Mouse (Mus musculus): ENCODE measurements around the gene Coa5. TPM values are rescaled to one million over a fixed set of nuclear protein-coding genes. Genes with fewer than 3 reads are reported as not detected.

Coa5 gene
- total RNA-seq, 2 experiments from 2014 or later = 61.2 to 62.5 TPM

DNA sequence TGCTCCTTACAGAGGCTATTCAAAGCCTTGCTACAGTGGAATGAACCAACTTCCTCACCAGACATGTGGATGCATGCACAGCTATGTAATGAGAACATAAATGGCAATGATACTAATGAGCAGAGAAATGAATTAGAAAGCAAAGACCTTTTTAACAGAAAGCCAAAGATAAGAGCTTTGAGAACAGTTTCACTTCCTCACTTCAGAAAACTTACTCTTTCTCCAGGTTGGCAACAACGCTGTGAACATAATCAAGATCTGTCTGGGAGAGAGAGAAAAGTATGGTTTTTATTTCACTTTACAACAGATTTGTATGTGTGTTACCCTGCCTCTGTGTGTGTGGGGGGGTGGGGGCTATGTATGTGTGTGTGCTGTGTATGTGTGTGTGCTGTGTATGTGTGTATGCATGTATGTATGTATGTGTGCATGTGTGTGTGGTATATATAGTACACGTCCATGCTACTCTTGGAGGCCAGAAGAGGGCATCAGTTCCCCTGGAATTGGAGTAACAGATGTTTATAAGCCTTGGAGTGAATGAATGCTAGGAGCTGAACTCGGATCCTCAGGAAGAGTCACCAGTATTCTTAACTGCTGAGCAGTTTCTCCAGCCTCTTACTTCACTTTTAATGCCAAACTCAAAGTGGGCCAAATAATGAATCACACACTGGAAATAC, 36.6 kb upstream of the Coa5 start:
- no peak overlapping the region for H3K4me3 ChIP-seq
- no peak for DNase-seq (ENCODE audit: low spot score in 2 of 2)
- peak; percentile 38 for TF ChIP-seq CTCF (conservative IDR thresholded peaks at IDR 0.05)
- H3K27ac ChIP-seq = no peak overlapping the region

DNA sequence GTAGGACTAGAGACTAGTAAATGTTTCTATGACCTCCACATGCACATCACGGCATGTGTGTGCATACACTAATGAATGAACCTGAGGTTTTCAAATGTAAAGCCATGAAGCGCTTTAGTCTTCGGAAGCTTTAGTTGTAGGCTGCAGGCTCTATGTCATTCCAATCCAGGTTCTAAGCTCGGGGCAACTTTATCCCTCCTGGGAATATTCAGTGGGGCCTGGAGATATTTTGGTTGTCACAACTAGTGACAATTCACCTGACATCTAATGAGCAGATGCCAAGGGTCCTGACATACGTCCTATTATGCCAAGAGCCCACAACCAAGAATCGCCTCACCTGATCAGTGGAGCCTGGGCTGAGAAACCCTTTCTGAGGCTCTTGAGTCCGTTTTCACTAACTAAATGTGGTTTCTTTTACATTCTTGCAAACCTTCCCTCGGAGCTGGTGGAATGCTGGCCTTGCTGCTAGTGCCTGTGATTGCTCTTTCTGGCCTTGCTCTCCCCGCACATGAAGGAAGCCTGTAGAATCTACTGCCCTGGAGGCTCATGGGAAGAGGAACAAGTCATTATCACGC, 35.1 kb upstream of the Coa5 start:
- no peak for DNase-seq (ENCODE audit: low spot score in 2 of 2)
- Histone ChIP-seq H3K27ac (no peak overlapping the region), H3K4me3 (no peak overlapping the region)
- no peak for TF ChIP-seq CTCF (conservative IDR thresholded peaks at IDR 0.05)

DNA sequence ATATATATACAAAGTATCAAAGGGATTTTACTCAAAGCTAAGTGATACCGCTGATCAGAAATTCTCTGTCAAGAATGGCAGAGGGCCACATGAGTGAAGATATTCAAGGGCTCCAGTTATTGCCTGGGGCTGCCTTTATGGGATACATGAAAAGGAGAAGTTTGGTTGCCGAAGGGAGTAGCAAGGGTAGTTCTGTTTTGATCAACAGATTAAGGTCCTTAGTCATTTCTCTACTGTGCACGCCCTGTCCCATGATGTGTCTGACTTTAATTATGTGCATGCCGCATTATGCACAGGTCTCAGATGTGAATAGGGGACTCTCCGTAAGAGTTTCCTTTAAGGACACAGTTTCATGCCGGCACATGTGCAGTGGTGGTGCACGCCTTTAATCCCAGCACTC, 27.6 kb upstream of the Coa5 start:
- no peak overlapping the region for H3K27ac ChIP-seq
- no peak for TF ChIP-seq CTCF (conservative IDR thresholded peaks at IDR 0.05)
- H3K4me3 ChIP-seq = no peak overlapping the region
- DNase-seq (ENCODE audit: low spot score in 2 of 2) = no peak

DNA sequence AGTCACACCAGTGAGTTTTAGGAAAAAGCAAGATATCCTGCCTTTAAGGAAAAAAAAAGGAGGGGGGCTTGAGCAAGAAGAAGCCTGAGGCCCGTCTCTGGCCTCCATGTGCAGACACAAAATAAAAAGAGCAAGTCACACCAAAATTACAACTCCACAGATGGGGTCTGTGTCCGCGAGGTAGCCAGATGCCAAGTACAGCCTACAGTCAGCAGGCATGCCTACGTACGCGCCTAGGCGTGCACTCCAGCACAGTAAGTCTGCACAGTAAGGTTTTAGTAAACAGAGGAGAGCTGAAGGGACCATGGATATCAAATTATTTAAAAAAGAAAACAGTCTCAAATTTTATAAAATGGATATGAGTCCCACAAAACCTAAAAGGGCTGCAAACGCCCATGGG, 21.4 kb upstream of the Coa5 start:
- TF ChIP-seq CTCF (conservative IDR thresholded peaks at IDR 0.05) = no peak
- DNase-seq (ENCODE audit: low spot score in 2 of 2) = no peak
- Histone ChIP-seq H3K4me3 (no peak overlapping the region), H3K27ac (peak overlapping the region; percentile 14; the same call in 1 of the 2 replicates)

DNA sequence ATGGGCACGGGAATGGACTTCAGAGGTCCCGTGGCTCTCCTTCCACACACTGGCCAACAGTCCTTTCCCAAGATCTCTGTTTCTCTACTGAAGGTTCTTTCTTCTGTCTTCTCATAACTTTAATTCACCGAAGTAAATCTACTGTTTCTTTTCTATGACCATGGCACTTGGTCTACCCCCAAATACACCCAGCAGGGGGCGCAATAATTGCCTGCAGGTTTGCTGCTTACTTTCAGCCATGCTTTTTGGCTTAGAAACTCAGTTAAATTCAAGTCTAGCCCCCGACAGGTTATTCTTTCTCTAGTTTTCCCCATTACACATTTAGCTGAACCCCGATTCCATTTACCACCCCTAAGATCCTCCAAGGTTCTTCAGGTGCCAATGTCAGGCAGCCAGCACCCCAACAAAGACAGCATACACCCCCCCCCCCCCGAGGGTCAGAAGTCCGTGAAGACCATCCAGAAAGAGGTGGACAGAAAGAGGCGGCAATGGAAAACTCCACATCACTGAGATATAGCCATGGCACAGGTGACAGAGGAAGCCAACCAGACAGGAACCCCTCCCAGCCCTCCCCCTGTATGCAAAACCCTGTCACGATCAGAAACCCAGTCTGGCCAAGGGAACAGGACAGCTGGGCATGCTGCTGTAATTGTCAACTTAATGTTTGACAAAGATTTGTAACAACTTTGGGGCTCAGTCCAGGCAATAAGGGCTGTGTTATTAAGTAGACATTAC, 18.6 kb upstream of the Coa5 start:
- Histone ChIP-seq H3K4me3 (no peak overlapping the region), H3K27ac (no peak overlapping the region)
- peak in 1 of 2 experiments; percentile 48 for DNase-seq (ENCODE audit: low spot score in 2 of 2)
- TF ChIP-seq CTCF (conservative IDR thresholded peaks at IDR 0.05) = peak; percentile 80

DNA sequence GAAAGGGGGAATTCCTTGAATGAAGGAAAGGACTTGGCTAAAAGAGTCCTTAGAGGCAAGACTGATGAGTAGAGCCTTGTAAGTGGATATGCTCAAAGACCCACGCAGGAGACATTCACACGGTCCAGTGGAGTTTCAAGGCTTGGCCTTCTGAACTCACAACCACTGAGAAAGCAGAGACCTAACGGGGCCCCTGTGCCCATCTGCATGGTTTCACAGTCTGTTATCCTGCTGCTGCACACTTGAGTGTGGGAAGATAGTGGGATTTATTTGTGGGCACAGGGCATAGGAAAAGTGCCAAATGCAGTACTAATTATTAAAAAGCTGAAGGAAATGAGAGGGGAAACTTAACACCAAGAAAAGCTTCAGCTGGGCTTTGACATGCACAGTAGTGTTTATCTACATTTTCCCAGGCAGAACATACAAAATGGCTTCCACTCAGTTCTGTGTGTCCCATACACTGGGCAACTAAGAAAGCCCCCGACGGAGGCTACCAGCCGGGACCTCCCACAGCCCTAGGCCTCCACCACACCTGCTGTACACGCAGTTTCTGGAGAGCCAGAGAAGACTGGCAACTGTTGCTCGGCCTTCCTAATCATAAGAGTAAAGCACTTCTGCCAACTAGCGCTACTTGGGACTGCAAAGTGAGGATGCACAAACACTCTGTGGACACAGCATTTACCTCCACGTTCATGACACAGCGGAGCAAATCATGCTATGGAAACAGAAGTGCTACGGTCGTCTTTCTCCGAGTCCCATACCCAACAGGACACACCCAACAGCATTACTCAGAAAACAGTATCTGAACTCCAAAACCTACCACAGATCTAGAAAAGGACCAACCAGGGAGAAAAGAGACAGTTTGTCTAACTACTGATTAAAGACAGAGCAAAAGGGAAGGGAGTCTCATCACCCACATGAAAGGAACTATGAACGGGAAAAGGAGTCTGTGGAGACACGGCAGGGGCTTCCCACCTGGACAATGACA, 13.2 kb upstream of the Coa5 start:
- no peak for TF ChIP-seq CTCF (conservative IDR thresholded peaks at IDR 0.05)
- no peak for DNase-seq (ENCODE audit: low spot score in 2 of 2)
- Histone ChIP-seq H3K27ac (no peak overlapping the region), H3K4me3 (no peak overlapping the region)

DNA sequence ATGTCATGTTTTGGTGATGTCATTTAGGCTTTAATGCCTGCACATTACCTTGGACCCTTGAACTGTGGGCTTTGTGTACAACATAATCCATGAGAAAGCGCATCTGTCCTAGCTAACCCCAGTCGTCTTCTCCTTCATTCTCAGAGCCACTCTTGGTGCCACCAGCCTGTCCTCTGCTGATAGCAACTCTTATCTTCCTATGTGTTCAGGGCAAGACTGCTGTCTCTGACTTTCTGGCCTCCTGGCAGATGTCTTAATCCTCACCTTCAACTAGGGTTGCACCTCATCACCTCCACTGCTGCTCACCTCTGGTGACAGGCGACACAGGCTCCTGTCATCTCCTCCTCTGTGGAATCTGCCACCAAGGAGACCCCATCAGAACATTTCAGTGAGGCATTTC, 6.5 kb upstream of the Coa5 start:
- Histone ChIP-seq H3K4me3 (no peak overlapping the region), H3K27ac (no peak overlapping the region)
- TF ChIP-seq CTCF (conservative IDR thresholded peaks at IDR 0.05) = no peak
- DNase-seq (ENCODE audit: low spot score in 2 of 2) = no peak

DNA sequence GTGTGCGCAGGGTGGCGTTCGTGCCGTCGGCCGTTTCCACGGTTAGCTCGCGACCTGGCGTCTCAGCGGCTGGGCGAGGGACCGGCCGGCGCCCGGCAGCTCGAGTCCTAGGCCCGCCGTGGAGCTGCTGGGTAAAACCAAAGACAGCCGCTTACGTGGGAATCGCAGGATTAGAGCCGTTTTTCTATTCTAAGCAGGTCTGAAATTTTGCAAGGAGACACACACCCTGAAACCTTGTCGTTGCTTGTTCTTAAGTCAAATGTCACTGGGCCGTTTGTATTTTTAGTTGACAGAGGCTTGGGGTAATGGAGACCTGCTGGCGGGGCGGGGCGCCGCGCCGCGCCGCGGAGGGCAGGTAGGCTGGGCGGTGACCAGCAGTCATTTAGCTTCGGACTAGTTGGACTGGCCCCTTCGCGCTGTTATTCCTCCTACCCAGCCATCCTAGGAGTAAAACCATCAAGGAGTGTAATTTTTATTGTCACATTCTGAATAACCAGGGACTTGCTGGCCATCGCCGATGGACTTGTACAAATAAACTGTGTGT, 466 bp upstream of the Coa5 start:
- Histone ChIP-seq H3K4me3 (peak overlapping the region; percentile 93), H3K27ac (peak overlapping the region; percentile 90)
- no peak for TF ChIP-seq CTCF (conservative IDR thresholded peaks at IDR 0.05)
- DNase-seq (ENCODE audit: low spot score in 2 of 2) = no peak

DNA sequence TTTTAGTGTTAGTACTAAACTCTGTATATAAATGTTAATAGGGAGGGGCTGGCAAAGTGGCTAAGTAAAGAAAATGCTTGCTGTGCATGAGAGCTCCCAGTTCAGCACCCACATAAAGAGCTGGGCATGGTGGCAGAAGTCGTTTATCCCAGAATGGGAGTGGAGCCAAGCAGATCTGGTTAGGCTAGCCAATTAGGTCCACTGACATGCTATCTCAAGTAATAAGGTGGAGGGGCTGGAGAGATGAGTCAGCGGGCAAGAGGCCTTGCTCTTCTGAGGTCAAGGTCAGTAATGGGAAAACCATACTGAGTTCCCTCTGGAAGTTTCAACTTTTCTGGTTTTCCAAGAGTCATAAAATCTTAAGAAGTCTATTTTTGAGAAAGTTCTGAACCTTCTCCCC, 992 bp downstream of the Coa5 start:
- H3K27ac ChIP-seq = peak overlapping the region; percentile 90; the same call in 1 of the 2 replicates
- no peak for DNase-seq (ENCODE audit: low spot score in 2 of 2)
- H3K4me3 ChIP-seq = peak overlapping the region; percentile 93
- no peak for TF ChIP-seq CTCF (conservative IDR thresholded peaks at IDR 0.05)

DNA sequence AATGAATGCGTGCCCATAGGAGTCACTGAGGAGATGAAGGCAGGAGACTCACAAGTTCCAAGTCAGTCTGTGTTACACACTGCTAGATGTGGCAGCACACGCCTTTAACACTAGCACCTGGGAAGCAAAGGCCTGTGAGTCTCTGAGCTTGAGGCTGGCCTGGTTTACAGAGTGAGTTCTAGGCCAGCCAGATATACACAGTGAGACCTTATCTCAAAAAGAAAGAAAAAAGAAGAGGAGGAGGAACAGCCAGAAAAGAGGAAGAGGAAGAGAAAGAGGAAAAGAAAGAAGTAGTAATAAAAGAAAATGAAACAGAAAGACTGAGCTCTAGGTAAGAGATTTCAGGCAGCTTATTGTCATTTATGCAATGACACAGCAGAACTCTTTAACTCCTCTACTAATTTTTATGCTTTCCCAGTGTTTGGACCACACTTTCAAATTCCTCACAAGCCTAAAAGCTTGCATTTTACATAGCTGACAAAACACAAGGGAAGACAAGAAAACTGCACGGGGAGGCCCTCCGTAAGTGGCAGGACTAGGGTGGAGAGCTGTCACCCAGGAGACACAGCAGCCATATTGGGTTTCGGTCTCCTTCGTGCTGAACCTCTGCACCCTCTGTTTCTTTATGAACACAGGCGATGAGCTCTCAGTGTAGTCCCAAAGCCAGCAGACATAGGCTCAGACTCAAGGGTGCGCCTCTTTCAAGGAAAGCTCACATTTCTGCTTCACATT, 2.6 kb downstream of the Coa5 start:
- no peak overlapping the region for H3K27ac ChIP-seq
- DNase-seq (ENCODE audit: low spot score in 2 of 2) = no peak
- H3K4me3 ChIP-seq = no peak overlapping the region
- no peak for TF ChIP-seq CTCF (conservative IDR thresholded peaks at IDR 0.05)

DNA sequence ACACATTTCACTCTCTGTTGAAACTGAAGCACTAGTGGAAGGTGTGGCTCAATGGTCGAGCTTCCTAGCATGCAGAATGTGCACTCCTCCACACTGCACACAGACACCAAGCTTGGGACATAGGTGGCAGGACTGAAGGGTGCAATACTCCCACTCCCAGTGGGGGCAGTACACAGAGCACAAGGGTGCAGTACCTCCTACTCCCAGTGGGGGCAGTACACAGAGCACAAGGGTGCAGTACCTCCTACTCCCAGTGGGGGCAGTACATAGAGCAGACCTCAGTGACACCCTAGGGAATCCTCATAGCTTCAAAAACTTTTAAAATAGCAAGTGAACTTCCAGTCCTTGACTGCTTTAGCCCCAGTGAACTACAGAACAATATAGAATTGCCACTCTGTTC, 10.5 kb downstream of the Coa5 start:
- Histone ChIP-seq H3K4me3 (no peak overlapping the region), H3K27ac (no peak overlapping the region)
- peak in 1 of 2 experiments; percentile 71 for DNase-seq (ENCODE audit: low spot score in 2 of 2)
- TF ChIP-seq CTCF (conservative IDR thresholded peaks at IDR 0.05) = peak; percentile 96

DNA sequence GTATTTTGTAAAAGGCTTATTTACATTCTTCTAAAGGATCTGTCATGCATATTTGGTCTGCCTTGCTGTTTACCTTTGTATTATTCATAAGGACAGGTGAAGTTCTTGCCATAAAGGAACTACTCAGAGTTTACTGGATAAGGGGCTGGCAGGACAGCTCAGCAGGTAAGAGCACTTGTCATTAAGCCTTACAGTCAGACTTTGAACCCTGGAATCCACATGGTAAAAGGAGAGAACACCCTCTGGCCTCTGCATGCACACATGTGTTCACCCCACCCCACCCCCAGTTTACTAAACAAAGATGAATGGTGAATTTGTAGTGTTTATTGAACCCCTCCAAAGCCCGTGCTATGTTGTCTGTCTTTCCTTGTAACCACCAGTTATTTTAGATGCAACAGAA, 14.5 kb downstream of the Coa5 start:
- Histone ChIP-seq H3K27ac (no peak overlapping the region), H3K4me3 (no peak overlapping the region)
- TF ChIP-seq CTCF (conservative IDR thresholded peaks at IDR 0.05) = no peak

More for the DNA sequence above, 14.5 kb downstream of the Coa5 start:
- DNase-seq (ENCODE audit: low spot score in 2 of 2) = no peak
